Comparison of ENCODE assay signal across 8 mouse cellular contexts in the genomic region with DNA sequence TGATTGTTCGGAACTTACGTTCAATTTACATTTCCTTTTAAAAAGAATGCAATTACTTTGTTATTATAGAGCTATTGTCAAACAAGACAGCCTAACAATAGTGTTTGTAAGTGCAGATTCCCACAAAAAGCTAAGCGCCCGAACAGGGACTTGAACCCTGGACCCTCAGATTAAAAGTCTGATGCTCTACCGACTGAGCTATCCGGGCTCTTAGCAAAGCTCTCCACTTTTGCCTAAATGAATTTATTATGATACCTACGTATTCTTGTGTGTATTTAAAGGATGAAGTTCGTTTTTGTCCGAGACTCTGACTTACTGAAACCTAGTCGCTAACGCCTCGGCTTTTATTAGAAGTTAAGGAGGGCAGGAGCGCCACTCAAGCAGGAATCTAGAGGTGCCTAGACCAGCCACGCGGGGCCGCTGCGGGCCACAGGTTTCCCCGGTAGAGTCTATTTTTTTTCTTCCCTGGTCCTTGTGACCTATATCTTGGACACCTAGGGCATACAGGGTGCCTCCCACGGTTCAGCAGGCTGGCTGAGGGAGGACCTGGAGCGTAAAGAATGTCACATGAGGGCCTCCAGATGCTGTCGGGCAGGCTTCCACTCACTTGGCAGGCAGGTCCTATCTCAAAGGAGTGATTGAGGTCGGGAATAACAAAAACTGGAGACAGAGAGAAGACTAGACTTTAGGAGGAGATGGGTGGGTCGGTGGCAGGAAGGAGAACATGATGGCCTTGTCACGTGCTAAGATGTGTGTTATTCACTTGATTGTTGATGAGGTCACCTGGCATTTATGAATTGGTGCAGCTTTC. TPM values are rescaled to one million over a fixed set of nuclear protein-coding genes. Genes with fewer than 3 reads are reported as not detected.
DNase-seq lines count a peak whose midpoint lies in the region; ATAC-seq and TF ChIP-seq lines count a peak whose summit lies in the region.

No protein-coding gene starts in this region.

- H3K4me1 ChIP-seq in MEL (ENCODE audit: control insufficient read depth in 1 of 2, insufficient read depth in 2 of 2, low read length in 2 of 2) = peaks cover 0 to 9% of the 10 kb centered on the region in 2 experiments; a peak in 2 of 4 replicates
- peaks cover 28% of the 10 kb centered on the region for H3K4me1 ChIP-seq in forebrain, embryonic 15.5 days
- H3K4me1 ChIP-seq in hindbrain, embryonic 11.5 days (replicated peaks; ENCODE audit: control insufficient read depth, insufficient read depth, low read length) = peaks cover 16% of the 10 kb centered on the region

- no peak for TF ChIP-seq EP300 in MEL (IDR thresholded peaks at IDR 0.05; ENCODE audit: low read depth in 1 of 2, low read length in 2 of 2)

- ATAC-seq in forebrain, embryonic 15.5 days (replicated peaks) = 0 out of 2 replicates have a peak, but pooled peaks have one; percentile 51
- ATAC-seq in hindbrain, embryonic 11.5 days (ENCODE audit: low FRiP score) = peak; percentile 57; the same call in 1 of the 2 replicates

- H3K4me2 ChIP-seq in forebrain, embryonic 15.5 days (replicated peaks) = peak overlapping the region; percentile 77
- peak overlapping the region; percentile 77 for H3K4me2 ChIP-seq in hindbrain, embryonic 11.5 days (replicated peaks; ENCODE audit: low read depth, low read length)

- TF ChIP-seq CTCF in MEL (IDR thresholded peaks at IDR 0.05 in 2 of 3, conservative IDR thresholded peaks at IDR 0.05 in 1 of 3; ENCODE audit: control insufficient read depth in 1 of 3, insufficient read depth in 1 of 3, low read depth in 2 of 3, low read length in 3 of 3, poor library complexity in 1 of 3, severe bottlenecking in 1 of 3) = peak; percentile 31 to 77 (median 76)

- peak; percentile 97 for DNase-seq in MEL (ENCODE audit: low read depth, low spot score)
- DNase-seq in cerebellum, adult 11 months = peak; percentile 85
- peak; percentile 89 for DNase-seq in hindbrain, embryonic 11.5 days (ENCODE audit: low spot score)
- peak; percentile 78 to 83 for DNase-seq in layer of hippocampus, postnatal 10 days (ENCODE audit: low spot score in 2 of 2)
- peak; percentile 87 for DNase-seq in lung, postnatal 10 days
- DNase-seq in retina, embryonic 14.5 days (ENCODE audit: low spot score) = peak; percentile 98
- peak; percentile 77 to 83 for DNase-seq in thymus, postnatal 36 days

- WGBS in forebrain, embryonic 15.5 days = under 1% methylated on average over 24 of the region's 24 CpGs
- WGBS in hindbrain, embryonic 11.5 days = under 1% methylated on average over 24 of the region's 24 CpGs

- H3K36me3 ChIP-seq in MEL (ENCODE audit: control insufficient read depth in 1 of 2, insufficient read depth in 2 of 2, low read length in 2 of 2) = 0 out of 4 replicates have a peak, but pooled peaks cover 0 to 2% of the 10 kb centered on the region in 2 experiments
- H3K36me3 ChIP-seq in forebrain, embryonic 15.5 days = no peaks in the 10 kb centered on the region
- no peaks in the 10 kb centered on the region for H3K36me3 ChIP-seq in hindbrain, embryonic 11.5 days (ENCODE audit: control insufficient read depth, insufficient read depth, low read length)

- TF ChIP-seq POLR2A in MEL (IDR thresholded peaks at IDR 0.05; ENCODE audit: control insufficient read depth in 1 of 2, insufficient read depth in 1 of 2, low read depth in 1 of 2, low read length in 2 of 2, poor library complexity in 1 of 2) = no peak

- H3K27ac ChIP-seq in MEL (ENCODE audit: control insufficient read depth, low read depth, low read length) = peak overlapping the region; percentile 1; the same call in 1 of the 2 replicates
- peak overlapping the region; percentile 77 for H3K27ac ChIP-seq in forebrain, embryonic 15.5 days (replicated peaks)
- H3K27ac ChIP-seq in hindbrain, embryonic 11.5 days (ENCODE audit: low read depth, low read length) = no peak overlapping the region

- H3K79me2 ChIP-seq in MEL (ENCODE audit: control insufficient read depth, insufficient read depth, low read length, poor library complexity) = no peaks in the 10 kb centered on the region

- TF ChIP-seq RAD21 in MEL (IDR thresholded peaks at IDR 0.05; ENCODE audit: low read depth, low read length) = peak; percentile 56

- H3K27me3 ChIP-seq in MEL (ENCODE audit: control insufficient read depth in 1 of 2, insufficient read depth in 2 of 2, low read length in 2 of 2) = no peaks in the 10 kb centered on the region
- no peaks in the 10 kb centered on the region for H3K27me3 ChIP-seq in forebrain, embryonic 15.5 days
- peaks cover 17% of the 10 kb centered on the region for H3K27me3 ChIP-seq in hindbrain, embryonic 11.5 days (ENCODE audit: control insufficient read depth, insufficient read depth, low read length)

- peak overlapping the region; percentile 27 for H3K9ac ChIP-seq in MEL (ENCODE audit: control insufficient read depth, low read depth, low read length, poor library complexity, severe bottlenecking)
- H3K9ac ChIP-seq in forebrain, embryonic 15.5 days (replicated peaks) = peak overlapping the region; percentile 48
- peak overlapping the region; percentile 46; the same call in 1 of the 2 replicates for H3K9ac ChIP-seq in hindbrain, embryonic 11.5 days (ENCODE audit: low read depth, low read length)

- no peaks in the 10 kb centered on the region for H3K9me3 ChIP-seq in MEL (replicated peaks; ENCODE audit: insufficient read depth, low read length)
- H3K9me3 ChIP-seq in forebrain, embryonic 15.5 days = no peaks in the 10 kb centered on the region
- no peaks in the 10 kb centered on the region for H3K9me3 ChIP-seq in hindbrain, embryonic 11.5 days (ENCODE audit: control insufficient read depth, low read length)

- H3K4me3 ChIP-seq in MEL (ENCODE audit: control insufficient read depth in 1 of 2, insufficient read depth in 1 of 2, low read depth in 2 of 2, low read length in 2 of 2) = peak overlapping the region; percentile 51 to 57
- peak overlapping the region; percentile 65 for H3K4me3 ChIP-seq in forebrain, embryonic 15.5 days
- peak overlapping the region; percentile 51 for H3K4me3 ChIP-seq in hindbrain, embryonic 11.5 days (ENCODE audit: low read depth, low read length)

TF ChIP-seq in MEL, 35 proteins besides CTCF, POLR2A, EP300 and RAD21 (continues in another document):
- TF ChIP-seq MAZ (IDR thresholded peaks at IDR 0.05; ENCODE audit: low read depth, low read length) (no peak), MAFK (IDR thresholded peaks at IDR 0.05; ENCODE audit: borderline replicate concordance, low read depth, low read length) (peak; percentile 99), USF1 (IDR thresholded peaks at IDR 0.05; ENCODE audit: low read depth, low read length) (peak; percentile 81), MXI1 (IDR thresholded peaks at IDR 0.05; ENCODE audit: low read depth, low read length) (peak; percentile 83; the same call in 1 of the 2 replicates), MAX (IDR thresholded peaks at IDR 0.05; ENCODE audit: low read length) (peak; percentile 78), TCF12 (IDR thresholded peaks at IDR 0.05; ENCODE audit: low read depth, low read length) (no peak), CHD2 (IDR thresholded peaks at IDR 0.05; ENCODE audit: low read length) (no peak), ETS1 (IDR thresholded peaks at IDR 0.05; ENCODE audit: low read depth, low read length) (0 out of 2 replicates have a peak, but pooled peaks have one; percentile 4), E2F4 (IDR thresholded peaks at IDR 0.05; ENCODE audit: borderline replicate concordance, low read depth, low read length) (peak; percentile 72; the same call in 1 of the 2 replicates), SMC3 (IDR thresholded peaks at IDR 0.05; ENCODE audit: low read depth, low read length) (no peak; the same call in 1 of the 2 replicates), ZNF384 (IDR thresholded peaks at IDR 0.05; ENCODE audit: low read depth, low read length) (no peak)

RNA-seq across cellular contexts. Expression of gene Aloxe3, which starts 0.5 kb away (rescaled TPM):
- total RNA-seq in MEL (2012; rRNA removed) = not detected in 2 replicates
- polyA plus RNA-seq in MEL (2012; ENCODE audit: insufficient read depth in 1 of 2, insufficient read length in 2 of 2, low read depth in 1 of 2, low replicate concordance in 2 of 2, missing spikeins in 1 of 2) = under 1 TPM in 1 of 2 experiments, not detected in 1; 0.13 TPM
- polyA plus RNA-seq in forebrain, embryonic 15.5 days (2015; fragmentation: Nextera tagmentation; extraction: Ambion mirVana) = 2.2 and 3.6 TPM in 2 replicates
- 0.06 and 0.40 TPM in 2 replicates for polyA plus RNA-seq in hindbrain, embryonic 11.5 days (2014; fragmentation: Nextera tagmentation; extraction: Ambion mirVana)
- total RNA-seq in layer of hippocampus, postnatal 10 days (2021) = 1 to 10 TPM; 5.8 to 6.6 TPM

RNA-seq across cellular contexts. Expression of gene 9130213A22Rik, which starts 2.9 kb away (rescaled TPM):
- 0.08 TPM in 1 of 2 replicates, not detected in the other for total RNA-seq in MEL (2012; rRNA removed)
- polyA plus RNA-seq in MEL (2012; ENCODE audit: insufficient read depth in 1 of 2, insufficient read length in 2 of 2, low read depth in 1 of 2, low replicate concordance in 2 of 2, missing spikeins in 1 of 2) = under 1 TPM in 1 of 2 experiments, not detected in 1; 0.26 TPM
- 0.31 and 0.38 TPM in 2 replicates for polyA plus RNA-seq in forebrain, embryonic 15.5 days (2015; fragmentation: Nextera tagmentation; extraction: Ambion mirVana)
- 0.21 TPM in 1 of 2 replicates, not detected in the other for polyA plus RNA-seq in hindbrain, embryonic 11.5 days (2014; fragmentation: Nextera tagmentation; extraction: Ambion mirVana)
- total RNA-seq in layer of hippocampus, postnatal 10 days (2021) = under 1 TPM; 0.59 to 0.89 TPM

RNA-seq across cellular contexts. Expression of gene Hes7, which starts 5.0 kb away (rescaled TPM):
- total RNA-seq in MEL (2012; rRNA removed) = 0.08 TPM in 1 of 2 replicates, not detected in the other
- 1 to 10 TPM in 1 of 2 experiments, not detected in 1; 1.4 TPM for polyA plus RNA-seq in MEL (2012; ENCODE audit: insufficient read depth in 1 of 2, insufficient read length in 2 of 2, low read depth in 1 of 2, low replicate concordance in 2 of 2, missing spikeins in 1 of 2)
- 0.42 and 0.46 TPM in 2 replicates for polyA plus RNA-seq in forebrain, embryonic 15.5 days (2015; fragmentation: Nextera tagmentation; extraction: Ambion mirVana)
- 0.19 and 0.29 TPM in 2 replicates for polyA plus RNA-seq in hindbrain, embryonic 11.5 days (2014; fragmentation: Nextera tagmentation; extraction: Ambion mirVana)
- total RNA-seq in layer of hippocampus, postnatal 10 days (2021) = under 1 TPM; 0.54 to 0.96 TPM

RNA-seq across cellular contexts. Expression of gene Per1, which starts 30.2 kb away (rescaled TPM):
- total RNA-seq in MEL (2012; rRNA removed) = 4.5 and 5.6 TPM in 2 replicates
- 10 to 100 TPM in 1 of 2 experiments, not detected in 1; 34.9 TPM for polyA plus RNA-seq in MEL (2012; ENCODE audit: insufficient read depth in 1 of 2, insufficient read length in 2 of 2, low read depth in 1 of 2, low replicate concordance in 2 of 2, missing spikeins in 1 of 2)
- 7.6 and 8.2 TPM in 2 replicates for polyA plus RNA-seq in forebrain, embryonic 15.5 days (2015; fragmentation: Nextera tagmentation; extraction: Ambion mirVana)
- 5.6 and 7.4 TPM in 2 replicates for polyA plus RNA-seq in hindbrain, embryonic 11.5 days (2014; fragmentation: Nextera tagmentation; extraction: Ambion mirVana)
- total RNA-seq in layer of hippocampus, postnatal 10 days (2021) = 10 to 100 TPM; 54.4 to 67.2 TPM

RNA-seq across cellular contexts. Expression of gene Alox12b, which starts 31.5 kb away (rescaled TPM):
- not detected in 2 replicates for total RNA-seq in MEL (2012; rRNA removed)
- not detected for polyA plus RNA-seq in MEL (2012; ENCODE audit: insufficient read depth in 1 of 2, insufficient read length in 2 of 2, low read depth in 1 of 2, low replicate concordance in 2 of 2, missing spikeins in 1 of 2)
- not detected in 2 replicates for polyA plus RNA-seq in forebrain, embryonic 15.5 days (2015; fragmentation: Nextera tagmentation; extraction: Ambion mirVana)
- polyA plus RNA-seq in hindbrain, embryonic 11.5 days (2014; fragmentation: Nextera tagmentation; extraction: Ambion mirVana) = 0.06 and 0.20 TPM in 2 replicates
- total RNA-seq in layer of hippocampus, postnatal 10 days (2021) = under 1 TPM; 0.27 to 0.31 TPM
